Mouse (Mus musculus) embryonic fibroblast, embryonic 13.5 days (primary cell): Measurements from ENCODE around the gene Slc4a10. TPM values are rescaled to one million over a fixed set of nuclear protein-coding genes. Genes with fewer than 3 reads are reported as not detected.

ENCODE experiments used
- H3K27ac ChIP-seq: 2 replicates; pipeline ENCODE4 v1.5.1; 2012; ENCODE audit warnings: low read length, control low read depth, inconsistent platforms; ENCODE audit not compliant: insufficient read depth
- H3K4me1 ChIP-seq: 2 replicates; pipeline ENCODE4 v1.6.1; 2011; ENCODE audit warnings: low read length; ENCODE audit not compliant: control insufficient read depth, insufficient read depth
- H3K4me3 ChIP-seq: 2 replicates; pipeline ENCODE4 v1.5.1; 2011; ENCODE audit warnings: mild to moderate bottlenecking, control low read depth, low read length; ENCODE audit not compliant: insufficient read depth
- CTCF ChIP-seq: IDR thresholded peaks from 2 replicates; pipeline ENCODE4 v1.5.1; 2011; ENCODE audit warnings: mild to moderate bottlenecking, control low read depth, low read length, moderate library complexity, borderline replicate concordance; ENCODE audit not compliant: insufficient read depth
- POLR2A ChIP-seq: IDR thresholded peaks from 2 replicates; pipeline ENCODE4 v1.6.1; 2011; ENCODE audit warnings: low read depth, mild to moderate bottlenecking, control low read depth, low read length, moderate library complexity
- polyA plus RNA-seq: library from polyadenylated mRNA; stranded (reverse); fragments of >200 nt; gene quantifications from 2 replicates; pipeline ENCODE4 v1.2.4, GENCODE M21; 2011; ENCODE audit warnings: low read depth; ENCODE audit not compliant: missing spikeins, insufficient read length

The Slc4a10 gene
- polyA plus RNA-seq, 1 experiment = 0.14 TPM

- H3K27ac ChIP-seq = no peak overlapping the region
- TF ChIP-seq POLR2A (no peak), CTCF (no peak)
- no peaks in the 10 kb centered on the region for H3K4me1 ChIP-seq
- no peak overlapping the region for H3K4me3 ChIP-seq
Observed at GRCm38 (mm10) chr2:62115346-62115745, 69.1 kb downstream of the Slc4a10 start.

- no peak overlapping the region for H3K4me3 ChIP-seq
- no peak overlapping the region for H3K27ac ChIP-seq
- no peaks in the 10 kb centered on the region for H3K4me1 ChIP-seq
- TF ChIP-seq POLR2A (no peak), CTCF (no peak)
Observed at GRCm38 (mm10) chr2:62129975-62130374, 83.7 kb downstream of the Slc4a10 start.

- Histone ChIP-seq H3K4me3 (no peak overlapping the region), H3K4me1 (no peaks in the 10 kb centered on the region), H3K27ac (no peak overlapping the region)
- TF ChIP-seq POLR2A = no peak
- TF ChIP-seq CTCF = no peak
Observed at GRCm38 (mm10) chr2:62134911-62135310, 88.6 kb downstream of the Slc4a10 start.

DNA sequence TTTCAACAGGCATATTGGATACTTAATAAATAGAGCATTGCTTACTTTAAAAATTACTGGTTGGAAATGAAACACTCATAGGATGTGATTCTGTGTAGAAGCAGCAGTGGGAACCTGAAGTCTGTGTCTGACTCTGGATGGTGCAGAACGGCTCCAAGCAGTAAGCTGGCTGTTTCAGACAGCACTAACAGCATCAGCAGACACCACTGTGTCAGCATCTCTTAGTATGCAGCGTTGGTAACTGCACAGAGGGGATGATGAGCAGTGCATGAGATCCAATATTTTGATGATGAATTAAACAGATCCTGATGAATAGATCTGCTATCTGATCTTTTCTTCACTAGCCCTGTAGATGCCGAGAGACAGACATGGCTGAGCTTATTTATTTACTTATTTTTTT is 101.4 kb downstream of the Slc4a10 start:
- Histone ChIP-seq H3K4me1 (peaks cover 2% of the 10 kb centered on the region; the same call in 1 of the 2 replicates), H3K27ac (no peak overlapping the region), H3K4me3 (no peak overlapping the region)
- TF ChIP-seq CTCF (no peak), POLR2A (no peak)

DNA sequence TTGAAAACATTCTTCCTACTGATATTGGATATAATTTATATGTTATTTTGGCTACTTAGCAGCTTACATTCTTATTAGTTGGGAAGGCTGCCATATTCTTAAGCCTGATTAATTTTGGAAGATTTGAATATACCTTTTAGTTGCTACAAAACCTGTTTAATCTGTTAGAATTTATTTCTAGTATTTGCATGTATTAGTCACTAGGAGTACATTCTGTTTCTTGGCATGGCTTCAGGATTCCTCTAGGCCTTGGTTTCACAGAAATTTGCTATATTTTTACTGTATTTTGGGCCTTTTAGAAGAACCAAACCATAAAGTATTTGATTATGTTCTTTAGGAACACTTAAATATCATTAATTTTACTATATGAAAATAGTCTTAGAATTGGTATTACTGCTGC is 103.2 kb downstream of the Slc4a10 start:
- peaks cover 2% of the 10 kb centered on the region; the same call in 1 of the 2 replicates for H3K4me1 ChIP-seq
- no peak overlapping the region for H3K27ac ChIP-seq
- TF ChIP-seq CTCF = no peak
- H3K4me3 ChIP-seq = no peak overlapping the region

GRCm38 (mm10) chr2:62150830-62151229 is 104.6 kb downstream of the Slc4a10 start:
- Histone ChIP-seq H3K4me3 (no peak overlapping the region), H3K27ac (no peak overlapping the region), H3K4me1 (peaks cover 2% of the 10 kb centered on the region; the same call in 1 of the 2 replicates)
- TF ChIP-seq CTCF = no peak

DNA sequence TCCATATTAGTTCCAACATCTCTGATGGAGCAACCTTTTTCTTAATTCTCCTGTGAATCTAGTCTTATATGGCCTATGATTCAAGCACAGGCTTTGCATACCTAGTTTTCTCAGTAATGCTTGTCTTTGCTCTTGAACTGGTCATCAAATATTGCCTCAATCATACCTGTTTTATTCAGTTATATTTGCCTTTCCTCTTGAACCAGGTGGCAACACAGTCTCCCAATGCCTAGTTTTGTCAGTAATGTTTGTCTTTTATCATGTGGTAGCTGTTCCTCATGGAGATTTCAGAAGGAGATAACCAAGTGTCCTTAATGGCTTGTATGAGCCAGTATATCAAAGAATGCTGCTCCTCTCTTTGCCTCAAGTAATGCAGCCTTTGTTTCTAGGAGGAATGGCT is 163.8 kb downstream of the Slc4a10 start:
- Histone ChIP-seq H3K4me1 (no peaks in the 10 kb centered on the region), H3K27ac (no peak overlapping the region), H3K4me3 (no peak overlapping the region)
- TF ChIP-seq CTCF (no peak), POLR2A (no peak)

GRCm38 (mm10) chr2:62211106-62211505 is 164.8 kb downstream of the Slc4a10 start:
- no peak overlapping the region for H3K27ac ChIP-seq
- H3K4me3 ChIP-seq = no peak overlapping the region
- no peak for TF ChIP-seq POLR2A
- no peak for TF ChIP-seq CTCF
- H3K4me1 ChIP-seq = no peaks in the 10 kb centered on the region

DNA sequence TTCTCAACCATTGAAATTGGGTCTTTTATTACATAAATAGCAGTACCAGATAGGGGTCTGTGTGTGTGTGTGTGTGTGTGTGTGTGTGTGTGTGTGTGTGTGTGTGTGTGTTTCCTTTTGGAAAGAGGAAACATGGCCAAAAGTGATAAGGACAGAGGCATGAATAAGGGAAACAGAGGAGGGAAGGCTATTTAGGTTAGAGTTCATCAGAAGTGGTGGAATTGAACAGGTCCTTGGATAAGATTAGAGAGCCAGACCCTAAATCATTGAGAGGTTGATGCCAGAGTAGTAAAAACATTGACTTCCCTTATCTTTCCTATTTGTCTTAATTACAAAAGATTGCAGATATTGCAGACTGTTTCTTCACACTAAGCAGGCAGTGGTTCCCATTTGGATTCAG is 181.3 kb downstream of the Slc4a10 start:
- TF ChIP-seq POLR2A (no peak), CTCF (no peak)

DNA sequence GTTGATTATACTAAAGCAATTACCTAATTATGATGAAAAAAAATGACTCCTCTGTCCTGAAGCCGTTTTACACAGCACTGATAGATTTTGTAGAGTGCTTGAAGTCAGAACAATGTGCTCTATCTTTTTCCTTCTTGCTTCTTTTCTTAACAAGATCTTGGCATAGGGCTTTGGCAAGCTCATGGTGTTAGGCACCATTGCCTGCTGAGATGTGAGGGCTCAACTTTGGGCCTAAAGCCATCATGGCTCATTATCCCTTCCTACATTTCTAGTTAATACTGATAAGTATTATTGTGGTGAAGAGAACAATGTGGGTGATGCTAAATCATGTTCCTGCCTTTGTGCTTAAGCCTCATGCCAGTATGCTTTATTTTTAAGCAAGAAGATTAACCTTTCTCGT is 185.0 kb downstream of the Slc4a10 start:
- H3K4me1 ChIP-seq = no peaks in the 10 kb centered on the region
- H3K27ac ChIP-seq = no peak overlapping the region
- no peak overlapping the region for H3K4me3 ChIP-seq
- TF ChIP-seq CTCF (no peak), POLR2A (no peak)

More for the DNA sequence above, 181.3 kb downstream of the Slc4a10 start:
- Histone ChIP-seq H3K27ac (no peak overlapping the region), H3K4me3 (no peak overlapping the region), H3K4me1 (no peaks in the 10 kb centered on the region)

DNA sequence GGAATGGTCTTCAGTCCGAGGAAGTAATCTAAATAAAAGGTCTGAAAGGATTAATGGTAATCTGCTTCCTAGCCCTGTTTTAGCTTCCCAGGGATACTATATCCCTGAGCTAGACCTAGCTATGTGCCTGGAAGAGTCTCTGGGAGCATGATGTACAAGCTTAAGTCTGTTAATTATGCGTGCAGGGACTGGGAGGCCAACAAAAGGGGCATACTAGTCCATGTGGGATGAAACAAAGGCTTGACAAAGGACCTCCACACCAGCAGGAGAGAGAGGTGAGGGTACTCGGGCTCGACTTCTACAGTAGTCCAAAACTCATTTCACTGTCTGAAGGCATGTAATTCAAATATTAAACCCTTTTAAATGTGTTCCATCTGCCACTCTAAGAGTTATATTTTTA is 197.9 kb downstream of the Slc4a10 start:
- H3K4me3 ChIP-seq = no peak overlapping the region
- TF ChIP-seq CTCF = no peak
- TF ChIP-seq POLR2A = no peak
- H3K27ac ChIP-seq = no peak overlapping the region
- H3K4me1 ChIP-seq = no peaks in the 10 kb centered on the region

- no peak overlapping the region for H3K4me3 ChIP-seq
- no peaks in the 10 kb centered on the region for H3K4me1 ChIP-seq
- H3K27ac ChIP-seq = no peak overlapping the region
- TF ChIP-seq CTCF = no peak
- TF ChIP-seq POLR2A = no peak
Observed at GRCm38 (mm10) chr2:62268467-62268866, 222.2 kb downstream of the Slc4a10 start.
